Mouse (Mus musculus): ENCODE data around the gene Dnhd1.
"Not testable (repeated sequence)": the region's sequence is repeated elsewhere in the genome, so short reads cannot be mapped to it uniquely, and the experiment has no call there.

Gene Dnhd1

GRCm38 (mm10) chr7:105640233-105640893, 10.3 kb upstream of the Dnhd1 start, which contains the start of the genes Arfip2 and Gm45799:
Gene Arfip2, minus strand, starts transcription at chr7:105640416.
Gene Gm45799, plus strand, starts transcription at chr7:105640552.
- DNase-seq (ENCODE audit: low read depth) = peak; percentile 98

GRCm38 (mm10) chr7:105640894-105641255, 9.8 kb upstream of the Dnhd1 start:
- DNase-seq (ENCODE audit: low read depth) = no peak

- no peak for DNase-seq (ENCODE audit: low read depth)
Measured at GRCm38 (mm10) chr7:105641936-105642335, 8.7 kb upstream of the Dnhd1 start.

GRCm38 (mm10) chr7:105685541-105686197, 35.0 kb downstream of the Dnhd1 start:
- no peak for DNase-seq (ENCODE audit: low read depth)

- no peak for DNase-seq (ENCODE audit: low read depth)
Measured at GRCm38 (mm10) chr7:105690875-105691274, 40.2 kb downstream of the Dnhd1 start.

- no peak for DNase-seq (ENCODE audit: low read depth)
Measured at GRCm38 (mm10) chr7:105703184-105703583, 52.6 kb downstream of the Dnhd1 start.

GRCm38 (mm10) chr7:105703816-105704215, 53.2 kb downstream of the Dnhd1 start:
- DNase-seq (ENCODE audit: low read depth) = no peak

GRCm38 (mm10) chr7:105708733-105709132, 58.1 kb downstream of the Dnhd1 start:
- DNase-seq (ENCODE audit: low read depth) = no peak

- no peak for DNase-seq (ENCODE audit: low read depth)
Measured at GRCm38 (mm10) chr7:105715366-105715765, 64.7 kb downstream of the Dnhd1 start.

GRCm38 (mm10) chr7:105721916-105722315, 71.3 kb downstream of the Dnhd1 start:
- DNase-seq (ENCODE audit: low read depth) = no peak

GRCm38 (mm10) chr7:105726144-105726979, 75.7 kb downstream of the Dnhd1 start:
- DNase-seq (ENCODE audit: low read depth) = peak; percentile 78

GRCm38 (mm10) chr7:105726980-105727325, 76.3 kb downstream of the Dnhd1 start:
- no peak for DNase-seq (ENCODE audit: low read depth)

- DNase-seq (ENCODE audit: low read depth) = no peak
Measured at GRCm38 (mm10) chr7:105728701-105729428, 78.2 kb downstream of the Dnhd1 start.

- DNase-seq (ENCODE audit: low read depth) = no peak
Measured at GRCm38 (mm10) chr7:105733836-105734235, 83.2 kb downstream of the Dnhd1 start.

GRCm38 (mm10) chr7:105734826-105735225, 84.2 kb downstream of the Dnhd1 start:
- no peak for DNase-seq (ENCODE audit: low read depth)

- not testable (repeated sequence) for DNase-seq (ENCODE audit: low read depth)
Measured at GRCm38 (mm10) chr7:105735464-105735863, 84.8 kb downstream of the Dnhd1 start.

- peak; percentile 87 for DNase-seq (ENCODE audit: low read depth)
Measured at GRCm38 (mm10) chr7:105736264-105736901, 85.8 kb downstream of the Dnhd1 start, which contains the start of gene Ilk. Gene Ilk, plus strand, starts transcription at chr7:105736592.

- peak; percentile 57 for DNase-seq (ENCODE audit: low read depth)
Measured at GRCm38 (mm10) chr7:105736911-105737521, 86.4 kb downstream of the Dnhd1 start, which contains the start of gene Rrp8. Gene Rrp8, minus strand, starts transcription at chr7:105737385.

GRCm38 (mm10) chr7:105737648-105738047, 87.0 kb downstream of the Dnhd1 start:
- DNase-seq (ENCODE audit: low read depth) = no peak

GRCm38 (mm10) chr7:105738286-105738685, 87.7 kb downstream of the Dnhd1 start:
- no peak for DNase-seq (ENCODE audit: low read depth)

GRCm38 (mm10) chr7:105738948-105739347, 88.3 kb downstream of the Dnhd1 start:
- no peak for DNase-seq (ENCODE audit: low read depth)
